In the genomic region with DNA sequence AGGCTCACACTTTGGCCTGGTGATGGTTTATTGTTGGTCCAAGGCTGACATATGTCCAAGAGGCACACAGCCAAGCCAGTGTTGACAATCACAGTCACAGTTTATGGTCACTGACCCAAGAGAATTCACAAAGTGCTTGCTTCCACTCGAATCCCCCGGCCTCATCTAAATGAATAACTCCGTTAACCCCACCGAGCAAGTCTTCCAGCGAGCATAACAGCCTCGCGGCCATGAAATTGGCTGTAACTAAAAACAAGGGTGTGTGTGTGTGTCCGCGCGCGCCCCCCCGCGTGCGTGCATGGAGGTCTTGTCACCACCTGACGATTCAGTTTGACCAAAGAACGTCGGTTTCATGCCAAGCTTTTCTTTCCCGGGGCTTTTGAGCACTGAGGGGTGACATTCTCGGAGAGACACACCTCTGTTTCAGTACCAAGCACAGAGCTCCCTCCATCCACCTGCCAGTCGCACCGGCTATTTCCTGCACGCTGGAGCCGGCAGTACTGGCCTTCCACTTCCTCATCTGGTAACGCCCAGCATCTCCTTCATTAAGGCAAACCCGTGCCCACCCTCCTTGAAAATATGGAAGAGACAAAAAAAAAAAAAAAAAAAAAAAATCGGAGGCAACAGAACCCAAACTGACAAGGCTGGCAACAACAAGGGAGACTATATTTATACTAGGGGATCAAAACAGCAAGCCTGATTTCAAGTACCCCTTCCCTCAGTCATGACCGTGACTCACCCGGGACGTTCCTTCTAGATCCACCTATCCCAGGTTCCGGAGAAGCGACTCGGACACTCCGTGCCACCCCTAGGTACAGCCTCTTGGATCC, we compare ENCODE assay signal across 8 mouse cellular contexts. TPM values are rescaled to one million over a fixed set of nuclear protein-coding genes. Genes with fewer than 3 reads are reported as not detected.
A peak's percentile ranks its signal among the peaks of the same experiment; 100 is the strongest.
DNase-seq lines count a peak whose midpoint lies in the region; ATAC-seq and TF ChIP-seq lines count a peak whose summit lies in the region.

No protein-coding gene starts in this region.

- H3K36me3 ChIP-seq in forebrain, embryonic 16.5 days (ENCODE audit: control insufficient read depth, insufficient read depth): no peaks in the 10 kb centered on the region
- H3K36me3 ChIP-seq in intestine, embryonic 16.5 days (ENCODE audit: control insufficient read depth, insufficient read depth, low read length): peaks cover 9% of the 10 kb centered on the region; the same call in 1 of the 2 replicates
- H3K36me3 ChIP-seq in limb, embryonic 12.5 days: peaks cover 9% of the 10 kb centered on the region
- H3K36me3 ChIP-seq in midbrain, embryonic 11.5 days (ENCODE audit: control insufficient read depth, insufficient read depth, low read length): no peaks in the 10 kb centered on the region

- no peak for TF ChIP-seq CTCF in cerebellum, adult 2 months (IDR thresholded peaks at IDR 0.05; ENCODE audit: borderline replicate concordance, insufficient read depth, low read depth, low read length)

- no peaks in the 10 kb centered on the region for H3K9me3 ChIP-seq in forebrain, embryonic 16.5 days (ENCODE audit: control insufficient read depth, low read length)
- no peaks in the 10 kb centered on the region for H3K9me3 ChIP-seq in intestine, embryonic 16.5 days (ENCODE audit: control insufficient read depth, low read length)
- no peaks in the 10 kb centered on the region for H3K9me3 ChIP-seq in limb, embryonic 12.5 days
- no peaks in the 10 kb centered on the region for H3K9me3 ChIP-seq in midbrain, embryonic 11.5 days (ENCODE audit: control insufficient read depth, low read length)

- peak overlapping the region; percentile 34 for H3K9ac ChIP-seq in forebrain, embryonic 16.5 days (replicated peaks; ENCODE audit: low read depth, low read length)
- H3K9ac ChIP-seq in intestine, embryonic 16.5 days (ENCODE audit: low read depth, low read length): peak overlapping the region; percentile 65
- peak overlapping the region; percentile 58; the same call in 1 of the 2 replicates for H3K9ac ChIP-seq in limb, embryonic 12.5 days (replicated peaks)
- peak overlapping the region; percentile 49; the same call in 1 of the 2 replicates for H3K9ac ChIP-seq in midbrain, embryonic 11.5 days (ENCODE audit: low read length)

- peaks cover 11% of the 10 kb centered on the region for H3K4me1 ChIP-seq in cerebellum, adult 2 months (ENCODE audit: control insufficient read depth, insufficient read depth, low read length)
- peaks cover 7% of the 10 kb centered on the region for H3K4me1 ChIP-seq in forebrain, embryonic 16.5 days (replicated peaks; ENCODE audit: control insufficient read depth, insufficient read depth, low read length)
- H3K4me1 ChIP-seq in intestine, embryonic 16.5 days (ENCODE audit: control insufficient read depth, insufficient read depth, low read length): peaks cover 11% of the 10 kb centered on the region; the same call in 1 of the 2 replicates
- peaks cover 18% of the 10 kb centered on the region for H3K4me1 ChIP-seq in limb, embryonic 12.5 days (replicated peaks)
- peaks cover 13% of the 10 kb centered on the region; the same call in 1 of the 2 replicates for H3K4me1 ChIP-seq in midbrain, embryonic 11.5 days (ENCODE audit: control insufficient read depth, insufficient read depth, low read length)

- DNase-seq in gastrocnemius, postnatal 25 days: peak; percentile 13
- no peak for DNase-seq in gastrocnemius, adult 8-10 months (ENCODE audit: low spot score in 2 of 2)
- peak; percentile 78 to 81 for DNase-seq in cerebellum, adult 2 months
- peak; percentile 86 for DNase-seq in midbrain, embryonic 11.5 days (ENCODE audit: low spot score, missing footprints)
- DNase-seq in spleen, postnatal 4 days (ENCODE audit: low spot score in 2 of 2): peak; percentile 52 to 78

- TF ChIP-seq POLR2A in cerebellum, adult 2 months (IDR thresholded peaks at IDR 0.05; ENCODE audit: borderline replicate concordance, insufficient read depth, low read length): peak; percentile 68; the same call in 1 of the 2 replicates

- peak; percentile 13 for ATAC-seq in forebrain, embryonic 16.5 days
- ATAC-seq in intestine, embryonic 16.5 days: peak; percentile 54
- ATAC-seq in limb, embryonic 12.5 days (ENCODE audit: insufficient number of reproducible peaks, insufficient read depth, low FRiP score, low TSS enrichment, low read depth): no peak
- ATAC-seq in midbrain, embryonic 11.5 days (ENCODE audit: low FRiP score): 0 out of 2 replicates have a peak, but pooled peaks have one; percentile 11

- H3K27me3 ChIP-seq in cerebellum, adult 2 months (ENCODE audit: control insufficient read depth, insufficient read depth, low read length): no peaks in the 10 kb centered on the region
- 0 out of 2 replicates have a peak, but pooled peaks cover 6% of the 10 kb centered on the region for H3K27me3 ChIP-seq in forebrain, embryonic 16.5 days (replicated peaks; ENCODE audit: control insufficient read depth, insufficient read depth, low read length)
- no peaks in the 10 kb centered on the region; the same call in 1 of the 2 replicates for H3K27me3 ChIP-seq in intestine, embryonic 16.5 days (replicated peaks; ENCODE audit: control insufficient read depth, insufficient read depth, low read length)
- peaks cover 21% of the 10 kb centered on the region; the same call in 1 of the 2 replicates for H3K27me3 ChIP-seq in limb, embryonic 12.5 days
- no peaks in the 10 kb centered on the region; the same call in 1 of the 2 replicates for H3K27me3 ChIP-seq in midbrain, embryonic 11.5 days (ENCODE audit: control insufficient read depth, insufficient read depth, low read length)

- WGBS in cerebellum, adult 2 months: under 1% methylated on average over 33 of the region's 33 CpGs
- WGBS in forebrain, embryonic 16.5 days: under 1% methylated on average over 33 of the region's 33 CpGs
- 3% methylated on average over 33 of the region's 33 CpGs for whole genome bisulfite sequencing in intestine, embryonic 16.5 days
- 2% methylated on average over 33 of the region's 33 CpGs for WGBS in limb, embryonic 12.5 days
- 2% methylated on average over 33 of the region's 33 CpGs for WGBS in midbrain, embryonic 11.5 days

- H3K27ac ChIP-seq in cerebellum, adult 2 months (ENCODE audit: insufficient read depth, low read length): peak overlapping the region; percentile 62
- H3K27ac ChIP-seq in forebrain, embryonic 16.5 days (ENCODE audit: low read length): no peak overlapping the region
- H3K27ac ChIP-seq in intestine, embryonic 16.5 days (ENCODE audit: low read length): peak overlapping the region; percentile 53
- H3K27ac ChIP-seq in limb, embryonic 12.5 days: no peak overlapping the region
- H3K27ac ChIP-seq in midbrain, embryonic 11.5 days (ENCODE audit: low read depth, low read length): no peak overlapping the region

- H3K4me2 ChIP-seq in forebrain, embryonic 16.5 days (ENCODE audit: low read length): peak overlapping the region; percentile 92
- H3K4me2 ChIP-seq in intestine, embryonic 16.5 days (ENCODE audit: low read depth, low read length): peak overlapping the region; percentile 86
- H3K4me2 ChIP-seq in limb, embryonic 12.5 days: peak overlapping the region; percentile 97
- H3K4me2 ChIP-seq in midbrain, embryonic 11.5 days: peak overlapping the region; percentile 100

- peak overlapping the region; percentile 85 for H3K4me3 ChIP-seq in cerebellum, adult 2 months (replicated peaks; ENCODE audit: insufficient read depth, low read depth, low read length)
- peak overlapping the region; percentile 77 for H3K4me3 ChIP-seq in forebrain, embryonic 16.5 days (replicated peaks; ENCODE audit: low read length)
- peak overlapping the region; percentile 81 for H3K4me3 ChIP-seq in intestine, embryonic 16.5 days (ENCODE audit: low read length)
- peak overlapping the region; percentile 63 for H3K4me3 ChIP-seq in limb, embryonic 12.5 days (replicated peaks)
- H3K4me3 ChIP-seq in midbrain, embryonic 11.5 days (ENCODE audit: low read depth, low read length): peak overlapping the region; percentile 71

RNA-seq across cellular contexts. Expression of gene Stpg1, which starts 0.7 kb away (rescaled TPM):
- under 1 TPM in 1 of 2 experiments, not detected in 1; 0.67 TPM for total RNA-seq in gastrocnemius, postnatal 25 days (2021)
- not detected for total RNA-seq in gastrocnemius, adult 8-10 months (2022)
- polyA plus RNA-seq in cerebellum, adult 2 months (2012; rRNA removed): 0.72 and 0.76 TPM in 2 replicates
- 0.14 TPM in 1 of 2 replicates, not detected in the other for polyA plus RNA-seq in forebrain, embryonic 16.5 days (2015; fragmentation: Nextera tagmentation; extraction: Ambion mirVana)
- 0.27 and 0.29 TPM in 2 replicates for polyA plus RNA-seq in intestine, embryonic 16.5 days (2015; fragmentation: Nextera tagmentation; extraction: Ambion mirVana)
- polyA plus RNA-seq in limb, embryonic 12.5 days (2016; fragmentation: Nextera tagmentation; extraction: Ambion mirVana): 0.09 and 0.21 TPM in 2 replicates
- 0.53 and 0.73 TPM in 2 replicates for polyA plus RNA-seq in midbrain, embryonic 11.5 days (2014; fragmentation: Nextera tagmentation; extraction: Ambion mirVana)

RNA-seq across cellular contexts. Expression of gene Nipal3, which starts 0.9 kb away (rescaled TPM):
- 10 to 100 TPM; 11.0 to 13.6 TPM for total RNA-seq in gastrocnemius, postnatal 25 days (2021)
- 10 to 100 TPM; 15.2 to 22.0 (median 17.5) TPM for total RNA-seq in gastrocnemius, adult 8-10 months (2022)
- polyA plus RNA-seq in cerebellum, adult 2 months (2012; rRNA removed): 57.5 and 60.9 TPM in 2 replicates
- 5.9 and 6.1 TPM in 2 replicates for polyA plus RNA-seq in forebrain, embryonic 16.5 days (2015; fragmentation: Nextera tagmentation; extraction: Ambion mirVana)
- polyA plus RNA-seq in intestine, embryonic 16.5 days (2015; fragmentation: Nextera tagmentation; extraction: Ambion mirVana): 5.2 and 5.6 TPM in 2 replicates
- polyA plus RNA-seq in limb, embryonic 12.5 days (2016; fragmentation: Nextera tagmentation; extraction: Ambion mirVana): 3.1 and 3.5 TPM in 2 replicates
- 2.6 and 4.2 TPM in 2 replicates for polyA plus RNA-seq in midbrain, embryonic 11.5 days (2014; fragmentation: Nextera tagmentation; extraction: Ambion mirVana)

Comparison
In these comparisons a context has a peak if more than half of its experiments do, and no peak if none do; other contexts are left out.
1. DNase-seq: peak in gastrocnemius, postnatal 25 days (single experiment), cerebellum, adult 2 months (2 of 2), midbrain, embryonic 11.5 days (single experiment) and spleen, postnatal 4 days (2 of 2); none in gastrocnemius, adult 8-10 months (0 of 2).
2. H3K27ac ChIP-seq: peak in cerebellum, adult 2 months (single experiment) and intestine, embryonic 16.5 days (single experiment); none in forebrain, embryonic 16.5 days (single experiment), limb, embryonic 12.5 days (single experiment) and midbrain, embryonic 11.5 days (single experiment).
3. Peak in every context shown above with its lines, with median percentiles within 50 percentile points of each other: H3K4me3 ChIP-seq, H3K4me2 ChIP-seq and H3K9ac ChIP-seq.